Mouse (Mus musculus): Measurements from ENCODE around the gene Shbg. TPM values are rescaled to one million over a fixed set of nuclear protein-coding genes. Genes with fewer than 3 reads are reported as not detected.
A peak's percentile ranks its signal among the peaks of the same experiment; 100 is the strongest.

The Shbg gene
- not detected in 2 replicates for polyA plus RNA-seq (2016; fragmentation: Nextera tagmentation; extraction: Ambion mirVana)

DNA sequence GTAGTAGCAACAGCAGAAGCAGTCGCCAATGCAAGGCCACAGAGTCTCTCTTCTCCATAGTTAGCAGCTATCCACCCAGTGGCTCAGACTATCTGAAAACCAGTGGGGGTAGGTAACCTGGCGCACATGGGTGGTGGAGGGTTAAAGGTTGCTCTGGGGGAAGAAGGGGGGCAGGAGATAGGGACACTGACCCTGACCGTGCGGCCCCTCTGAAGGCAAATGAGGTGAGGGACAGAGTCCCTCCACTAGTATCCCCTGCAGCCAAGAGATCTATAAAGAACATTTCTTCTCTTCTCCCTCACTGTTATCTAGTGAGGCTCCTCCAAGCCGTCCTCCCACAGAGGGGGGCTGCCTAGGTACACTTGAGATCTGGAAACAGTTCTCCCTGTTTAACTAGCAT, at the start of gene Shbg:
Shbg (minus strand) TSS at position 101 of the 400 bp plus-strand sequence.
- Histone ChIP-seq H3K4me2 (no peak within 1 kb of the TSS), H3K9ac (no peak within 1 kb of the TSS)
- WGBS: 82% methylated on average over 5 of the region's 5 CpGs

DNA sequence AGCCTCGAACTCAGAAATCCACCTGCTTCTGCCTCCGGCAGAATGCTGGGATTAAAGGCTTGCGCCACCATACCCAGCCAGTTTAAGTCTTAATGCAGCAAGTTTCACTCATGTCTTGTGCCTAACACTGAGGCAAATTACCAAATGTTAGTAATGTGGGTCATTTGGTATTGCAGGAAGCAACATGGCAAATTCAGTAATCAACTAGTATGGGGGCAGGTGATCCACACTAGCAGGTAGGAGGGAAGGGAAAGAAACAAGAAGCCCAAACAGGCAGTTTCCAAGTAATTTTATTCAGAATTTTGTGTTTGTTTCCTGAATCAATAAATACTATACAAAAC, 48.9 kb upstream of the Shbg start:
- H3K9me3 ChIP-seq: no peaks in the 10 kb centered on the region
- peaks cover 68% of the 10 kb centered on the region for H3K36me3 ChIP-seq (replicated peaks)
- no peak overlapping the region for H3K4me3 ChIP-seq (replicated peaks)
- WGBS: 82% methylated on average over 3 of the region's 3 CpGs
- no peaks in the 10 kb centered on the region for H3K27me3 ChIP-seq
- ATAC-seq (ENCODE audit: low FRiP score): no peak
- H3K9ac ChIP-seq: no peak overlapping the region
- H3K4me1 ChIP-seq: peaks cover 27% of the 10 kb centered on the region
- H3K4me2 ChIP-seq: no peak overlapping the region
- no peak overlapping the region for H3K27ac ChIP-seq

More for the DNA sequence above, at the start of gene Shbg:
- peaks cover 4% of the 10 kb centered on the region; the same call in 1 of the 2 replicates for H3K27me3 ChIP-seq
- H3K9me3 ChIP-seq: no peaks in the 10 kb centered on the region
- no peaks in the 10 kb centered on the region for H3K36me3 ChIP-seq (replicated peaks)
- no peak within 1 kb of the TSS for H3K27ac ChIP-seq
- no peak within 1 kb of the TSS for H3K4me3 ChIP-seq (replicated peaks)
- peaks cover 18% of the 10 kb centered on the region for H3K4me1 ChIP-seq
- no peak for ATAC-seq (ENCODE audit: low FRiP score)

- no peak within 1 kb of the TSS for H3K27ac ChIP-seq
- peaks cover 32% of the 10 kb centered on the region for H3K4me1 ChIP-seq
- peaks cover 68% of the 10 kb centered on the region for H3K36me3 ChIP-seq (replicated peaks)
- H3K27me3 ChIP-seq: no peaks in the 10 kb centered on the region
- H3K4me3 ChIP-seq (replicated peaks): no peak within 1 kb of the TSS
- WGBS: 29% methylated on average over 7 of the region's 7 CpGs
- no peaks in the 10 kb centered on the region for H3K9me3 ChIP-seq
- H3K9ac ChIP-seq: 0 out of 2 replicates have a peak within 1 kb of the TSS, but pooled peaks have one; percentile 17
- no peak within 1 kb of the TSS for H3K4me2 ChIP-seq
- ATAC-seq (ENCODE audit: low FRiP score): no peak
Measured at GRCm38 (mm10) chr11:69665961-69666664, 48.4 kb upstream of the Shbg start, which contains the start of gene Cd68. Cd68 (minus strand) TSS chr11:69666153.

GRCm38 (mm10) chr11:69665457-69665960, 47.8 kb upstream of the Shbg start:
- Histone ChIP-seq H3K9me3 (no peaks in the 10 kb centered on the region), H3K27me3 (no peaks in the 10 kb centered on the region), H3K27ac (no peak overlapping the region), H3K4me2 (no peak overlapping the region), H3K36me3 (replicated peaks) (peaks cover 64% of the 10 kb centered on the region), H3K4me1 (peaks cover 33% of the 10 kb centered on the region), H3K4me3 (replicated peaks) (no peak overlapping the region), H3K9ac (no peak overlapping the region)
- no peak for ATAC-seq (ENCODE audit: low FRiP score)
- 82% methylated on average over 9 of the region's 9 CpGs for WGBS

- no peak overlapping the region for H3K4me2 ChIP-seq
- H3K9ac ChIP-seq: no peak overlapping the region
- H3K27me3 ChIP-seq: no peaks in the 10 kb centered on the region
- no peaks in the 10 kb centered on the region for H3K9me3 ChIP-seq
- peaks cover 26% of the 10 kb centered on the region for H3K4me1 ChIP-seq
- H3K4me3 ChIP-seq (replicated peaks): no peak overlapping the region
- 94% methylated on average over 7 of the region's 7 CpGs for WGBS
- peaks cover 58% of the 10 kb centered on the region for H3K36me3 ChIP-seq (replicated peaks)
- no peak overlapping the region for H3K27ac ChIP-seq
- no peak for ATAC-seq (ENCODE audit: low FRiP score)
Measured at GRCm38 (mm10) chr11:69664841-69665240, 47.1 kb upstream of the Shbg start.

DNA sequence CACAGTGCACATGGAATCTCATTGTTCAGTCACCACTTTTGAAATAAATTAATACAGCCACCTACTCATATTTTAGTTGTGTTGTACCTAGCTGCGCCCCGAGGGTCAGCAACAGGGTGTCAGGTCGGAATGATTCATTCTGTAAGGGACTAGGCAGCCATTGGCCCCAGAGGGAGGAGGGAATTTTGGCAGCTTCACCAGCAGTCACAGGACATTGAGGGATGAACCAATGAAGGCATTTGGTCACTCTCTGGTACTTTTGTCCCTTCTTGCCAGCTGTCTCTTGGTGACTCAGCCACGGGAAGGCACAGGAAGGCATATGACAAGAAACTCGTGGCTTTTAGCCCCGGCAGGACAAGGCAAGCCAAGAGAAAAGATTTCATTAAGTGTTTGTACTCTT, 46.1 kb upstream of the Shbg start:
- H3K36me3 ChIP-seq (replicated peaks): peaks cover 52% of the 10 kb centered on the region
- H3K4me1 ChIP-seq: peaks cover 18% of the 10 kb centered on the region
- H3K4me2 ChIP-seq: no peak overlapping the region
- 88% methylated on average over 6 of the region's 6 CpGs for WGBS
- H3K4me3 ChIP-seq (replicated peaks): no peak overlapping the region
- no peak for ATAC-seq (ENCODE audit: low FRiP score)
- peak overlapping the region; percentile 98; the same call in 1 of the 2 replicates for H3K27ac ChIP-seq
- H3K27me3 ChIP-seq: no peaks in the 10 kb centered on the region
- no peak overlapping the region for H3K9ac ChIP-seq
- no peaks in the 10 kb centered on the region for H3K9me3 ChIP-seq

DNA sequence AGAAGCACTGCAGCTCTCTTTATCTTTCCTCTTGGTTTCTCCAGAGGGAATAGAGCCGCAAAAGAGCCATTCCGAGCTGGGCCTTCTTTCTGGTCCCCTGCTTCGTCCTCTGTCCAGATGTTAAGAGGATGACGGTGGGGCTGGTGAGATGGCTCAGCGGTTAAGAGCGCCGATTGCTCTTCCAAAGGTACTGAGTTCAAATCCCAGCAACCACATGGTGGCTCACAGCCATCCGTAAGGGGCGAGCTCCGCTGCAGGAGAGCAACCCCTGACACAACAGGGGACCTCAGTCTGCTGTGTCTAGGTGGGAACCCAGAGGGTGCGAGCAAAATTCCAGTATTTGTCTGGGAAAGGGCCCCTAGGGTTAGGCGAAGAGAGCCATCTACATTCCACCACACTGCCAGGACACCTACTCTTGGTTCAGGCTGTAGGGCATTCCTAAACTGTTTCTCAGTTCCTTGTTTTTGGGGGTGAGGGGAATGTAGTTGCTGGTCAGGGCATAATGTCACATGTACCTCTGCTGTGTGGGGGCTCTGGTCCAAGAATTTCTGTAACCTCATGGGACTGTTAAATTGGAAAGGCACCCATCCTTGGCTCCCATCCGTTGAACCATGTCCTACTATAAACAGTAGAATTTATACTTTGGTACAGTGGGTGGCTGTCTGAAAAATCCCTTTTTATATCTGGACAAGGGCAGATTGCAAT, 45.4 kb upstream of the Shbg start:
- WGBS: 76% methylated on average over 13 of the region's 13 CpGs
- Histone ChIP-seq H3K9me3 (no peaks in the 10 kb centered on the region), H3K4me3 (replicated peaks) (peak overlapping the region; percentile 53), H3K9ac (peak overlapping the region; percentile 63), H3K27ac (peak overlapping the region; percentile 98), H3K36me3 (replicated peaks) (peaks cover 52% of the 10 kb centered on the region), H3K27me3 (no peaks in the 10 kb centered on the region), H3K4me1 (peaks cover 18% of the 10 kb centered on the region), H3K4me2 (peak overlapping the region; percentile 59)
- ATAC-seq (ENCODE audit: low FRiP score): peak; percentile 18

GRCm38 (mm10) chr11:69662213-69662966, 44.7 kb upstream of the Shbg start, which contains the start of gene Mpdu1:
Mpdu1 (minus strand) TSS chr11:69662642.
- H3K36me3 ChIP-seq (replicated peaks): peaks cover 52% of the 10 kb centered on the region
- peaks cover 18% of the 10 kb centered on the region for H3K4me1 ChIP-seq
- peak within 1 kb of the TSS; percentile 63 for H3K9ac ChIP-seq
- H3K27ac ChIP-seq: peak within 1 kb of the TSS; percentile 98
- H3K27me3 ChIP-seq: no peaks in the 10 kb centered on the region
- H3K4me3 ChIP-seq (replicated peaks): peak within 1 kb of the TSS; percentile 53
- H3K9me3 ChIP-seq: no peaks in the 10 kb centered on the region
- ATAC-seq (ENCODE audit: low FRiP score): peak; percentile 95
- peak within 1 kb of the TSS; percentile 59 for H3K4me2 ChIP-seq
- under 1% methylated on average over 48 of the region's 48 CpGs for WGBS

DNA sequence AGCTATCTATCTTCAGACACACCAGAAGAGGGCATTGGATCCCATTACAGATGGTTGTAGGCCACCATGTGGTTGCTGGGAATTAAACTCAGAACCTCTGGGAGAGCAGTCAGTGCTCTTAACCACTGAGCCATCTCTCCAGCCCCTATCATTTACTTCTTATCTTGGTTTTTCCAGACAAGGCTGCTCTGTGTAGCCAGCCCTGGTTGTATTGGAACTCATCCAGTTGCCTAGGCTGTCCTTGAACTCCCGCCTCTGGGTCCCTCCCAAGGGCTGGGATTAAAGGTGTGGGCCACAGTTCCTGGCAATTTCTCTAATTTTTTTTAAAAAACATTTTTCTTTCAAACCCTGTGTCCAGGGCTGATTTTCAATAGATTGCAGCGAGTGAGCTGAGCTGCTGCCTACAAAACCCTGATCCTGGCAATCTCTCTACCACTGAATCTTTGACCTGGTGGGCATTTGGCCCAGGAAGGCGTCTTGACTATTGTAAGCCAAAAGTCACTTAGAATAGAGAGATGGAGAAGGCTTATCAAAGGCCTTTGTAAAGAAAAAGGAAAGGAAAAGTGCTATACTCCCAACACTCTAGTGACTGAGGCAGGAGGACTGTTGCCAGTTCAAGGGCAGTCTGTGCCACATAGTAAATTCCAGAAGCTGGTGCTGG, 43.6 kb upstream of the Shbg start:
- WGBS: 85% methylated on average over 3 of the region's 3 CpGs
- Histone ChIP-seq H3K27me3 (no peaks in the 10 kb centered on the region), H3K9ac (peak overlapping the region; percentile 63), H3K4me3 (replicated peaks) (peak overlapping the region; percentile 53), H3K36me3 (replicated peaks) (peaks cover 54% of the 10 kb centered on the region), H3K4me1 (peaks cover 18% of the 10 kb centered on the region), H3K27ac (peak overlapping the region; percentile 98), H3K4me2 (peak overlapping the region; percentile 59), H3K9me3 (no peaks in the 10 kb centered on the region)
- ATAC-seq (ENCODE audit: low FRiP score): no peak

DNA sequence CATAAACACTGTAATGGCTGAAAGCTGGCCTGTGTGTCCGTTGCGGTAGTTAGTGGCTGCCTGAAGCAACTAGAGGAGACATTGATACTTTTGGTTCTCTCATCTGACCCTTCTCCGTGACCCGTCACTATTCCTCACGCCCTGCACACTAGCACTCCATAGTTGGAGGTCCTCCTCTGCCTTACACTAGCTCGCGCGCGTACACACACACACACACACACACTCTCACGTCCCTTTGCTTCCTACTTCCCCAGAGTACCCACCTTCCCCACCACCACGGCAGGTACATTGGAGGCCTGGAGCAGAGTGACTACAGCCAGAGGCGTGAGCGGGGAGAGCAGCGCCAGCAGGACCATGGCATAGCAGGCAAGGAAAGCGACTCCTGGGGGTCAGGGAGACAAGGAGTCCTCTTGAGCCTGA, 39.8 kb upstream of the Shbg start:
- H3K9ac ChIP-seq: no peak overlapping the region
- no peaks in the 10 kb centered on the region for H3K27me3 ChIP-seq
- H3K27ac ChIP-seq: no peak overlapping the region
- WGBS: 83% methylated on average over 15 of the region's 15 CpGs
- no peak overlapping the region for H3K4me2 ChIP-seq
- peaks cover 27% of the 10 kb centered on the region for H3K4me1 ChIP-seq
- H3K9me3 ChIP-seq: no peaks in the 10 kb centered on the region
- 0 out of 2 replicates have a peak overlapping the region, but pooled peaks have one; percentile 2 for H3K4me3 ChIP-seq (replicated peaks)
- H3K36me3 ChIP-seq (replicated peaks): peaks cover 56% of the 10 kb centered on the region
- no peak for ATAC-seq (ENCODE audit: low FRiP score)

- Histone ChIP-seq H3K27ac (peak overlapping the region; percentile 36), H3K36me3 (replicated peaks) (peaks cover 62% of the 10 kb centered on the region), H3K27me3 (no peaks in the 10 kb centered on the region), H3K9ac (no peak overlapping the region), H3K4me2 (no peak overlapping the region), H3K4me3 (replicated peaks) (0 out of 2 replicates have a peak overlapping the region, but pooled peaks have one; percentile 2), H3K9me3 (no peaks in the 10 kb centered on the region), H3K4me1 (peaks cover 27% of the 10 kb centered on the region)
- 82% methylated on average over 10 of the region's 10 CpGs for WGBS
- ATAC-seq (ENCODE audit: low FRiP score): no peak
Measured at GRCm38 (mm10) chr11:69656617-69657461, 39.1 kb upstream of the Shbg start.

Data from forebrain, embryonic 12.5 days (tissue).